Mouse (Mus musculus): Measurements from ENCODE around the gene Taf10. TPM values are rescaled to one million over a fixed set of nuclear protein-coding genes. Genes with fewer than 3 reads are reported as not detected.
"Not testable (repeated sequence)": the region's sequence is repeated elsewhere in the genome, so short reads cannot be mapped to it uniquely, and the experiment has no call there.

The Taf10 gene
- total RNA-seq, 2 experiments from 2014 or later, result 129 to 151 TPM

GRCm38 (mm10) chr7:105762517-105763270 lies 18.5 kb upstream of the Taf10 start:
- intact Hi-C loops (cut with DNase I), result no loop called here
- DNase-seq (ENCODE audit: low spot score in 2 of 2), result no peak

- intact Hi-C loops (cut with DNase I), result no loop called here
- no peak for DNase-seq (ENCODE audit: low spot score in 2 of 2)
These were observed 17.8 kb upstream of the Taf10 start for GRCm38 (mm10) chr7:105761813-105762484.

- intact Hi-C loops (cut with DNase I), result loop anchor here (5.0 kb wide), 1 partner anchor 116 kb away; no protein-coding TSS in a partner anchor
- DNase-seq (ENCODE audit: low spot score in 2 of 2), result no peak
These were observed 9.1 kb upstream of the Taf10 start for GRCm38 (mm10) chr7:105753281-105753680.

- DNase-seq (ENCODE audit: low spot score in 2 of 2), result no peak
- intact Hi-C loops (cut with DNase I), result loop anchor here (5.0 kb wide), 1 partner anchor 115 kb away; no protein-coding TSS in a partner anchor
These were observed 8.6 kb upstream of the Taf10 start for GRCm38 (mm10) chr7:105752716-105753115.

GRCm38 (mm10) chr7:105751491-105752433 lies 7.6 kb upstream of the Taf10 start, which contains the start of gene Tpp1:
TSS of gene Tpp1 (minus strand) at chr7:105752235.
- DNase-seq (ENCODE audit: low spot score in 2 of 2), result peak; percentile 94 to 98
- intact Hi-C loops (cut with DNase I), result loop anchor here (5.0 kb wide), 1 partner anchor 114 kb away; no protein-coding TSS in a partner anchor

- intact Hi-C loops (cut with DNase I), result no loop called here
- no peak for DNase-seq (ENCODE audit: low spot score in 2 of 2)
These were observed 3.6 kb upstream of the Taf10 start for GRCm38 (mm10) chr7:105747776-105748175.

GRCm38 (mm10) chr7:105743246-105743925 lies 775 bp downstream of the Taf10 start:
- DNase-seq (ENCODE audit: low spot score in 2 of 2); intact Hi-C loops (cut with DNase I): not testable (repeated sequence)

- intact Hi-C loops (cut with DNase I); DNase-seq (ENCODE audit: low spot score in 2 of 2): not testable (repeated sequence)
These were observed 1.5 kb downstream of the Taf10 start for GRCm38 (mm10) chr7:105742539-105743215.

GRCm38 (mm10) chr7:105741978-105742377 lies 2.2 kb downstream of the Taf10 start:
- DNase-seq (ENCODE audit: low spot score in 2 of 2), result no peak
- intact Hi-C loops (cut with DNase I), result no loop called here

- intact Hi-C loops (cut with DNase I), result no loop called here
- no peak for DNase-seq (ENCODE audit: low spot score in 2 of 2)
These were observed 3.3 kb downstream of the Taf10 start for GRCm38 (mm10) chr7:105740851-105741250.

GRCm38 (mm10) chr7:105740089-105740795 lies 3.9 kb downstream of the Taf10 start:
- no peak for DNase-seq (ENCODE audit: low spot score in 2 of 2)
- intact Hi-C loops (cut with DNase I), result no loop called here

GRCm38 (mm10) chr7:105738948-105739347 lies 5.2 kb downstream of the Taf10 start:
- no peak for DNase-seq (ENCODE audit: low spot score in 2 of 2)
- intact Hi-C loops (cut with DNase I), result loop anchor here (10.0 kb wide), 2 partner anchors 94 to 184 kb away; partner anchors contain the start of genes Arfip2, Gm45799, Smpd1 and Timm10b

GRCm38 (mm10) chr7:105738286-105738685 lies 5.9 kb downstream of the Taf10 start:
- intact Hi-C loops (cut with DNase I), result loop anchor here (10.0 kb wide), 2 partner anchors 93 to 183 kb away; partner anchors contain the start of genes Arfip2, Gm45799, Smpd1 and Timm10b
- DNase-seq (ENCODE audit: low spot score in 2 of 2), result no peak

- DNase-seq (ENCODE audit: low spot score in 2 of 2), result no peak
- intact Hi-C loops (cut with DNase I), result loop anchor here (2.0 to 10.0 kb wide), 3 partner anchors 73 to 183 kb away; partner anchors contain the start of genes Arfip2, Gm45799, Mrpl17 and Smpd1
These were observed 6.5 kb downstream of the Taf10 start for GRCm38 (mm10) chr7:105737648-105738047.

- no peak for DNase-seq (ENCODE audit: low spot score in 2 of 2)
- intact Hi-C loops (cut with DNase I), result loop anchor here (2.0 to 10.0 kb wide), 3 partner anchors 74 to 182 kb away; partner anchors contain the start of genes Arfip2, Gm45799, Mrpl17 and Smpd1
These were observed 7.1 kb downstream of the Taf10 start, which contains the start of gene Rrp8 for GRCm38 (mm10) chr7:105736911-105737521. TSS of gene Rrp8 (minus strand) at chr7:105737385.

- intact Hi-C loops (cut with DNase I), result loop anchor here (2.0 to 10.0 kb wide), 3 partner anchors 74 to 182 kb away; partner anchors contain the start of genes Arfip2, Gm45799, Mrpl17 and Smpd1
- peak; percentile 91 to 93 for DNase-seq (ENCODE audit: low spot score in 2 of 2)
These were observed 7.8 kb downstream of the Taf10 start, which contains the start of gene Ilk for GRCm38 (mm10) chr7:105736264-105736901. TSS of gene Ilk (plus strand) at chr7:105736592.

Measured in left cerebral cortex, postnatal 14 days (tissue).